Comparison of ENCODE assay signal across 27 mouse cellular contexts in genomic region chr6:52817203-52817874, GRCm38 (mm10).
A peak's percentile ranks its signal among the peaks of the same experiment; 100 is the strongest.
DNase-seq lines count a peak whose midpoint lies in the region; ATAC-seq lines count a peak whose summit lies in the region.
"Had no signal": no experiment of that assay in that cellular context is flagged by ENCODE, and none has a peak within 500 bp of the region (broad histone marks: within the 10 kb centered on the region; RNA-seq: fewer than 3 reads in every experiment).

No protein-coding gene starts in this region.

- H3K36me3 ChIP-seq in neural tube, embryonic 12.5 days: no peaks in the 10 kb centered on the region
- H3K36me3 ChIP-seq in neural tube, embryonic 15.5 days: no peaks in the 10 kb centered on the region
- H3K36me3 ChIP-seq: heart, embryonic 13.5 days; hindbrain, embryonic 15.5 days; intestine, embryonic 15.5 days; limb, embryonic 13.5 days; liver, embryonic 12.5 days; midbrain, embryonic 13.5 days had no signal

- no peak overlapping the region for H3K27ac ChIP-seq in neural tube, embryonic 12.5 days
- H3K27ac ChIP-seq in neural tube, embryonic 15.5 days (replicated peaks): no peak overlapping the region
- H3K27ac ChIP-seq: forebrain, embryonic 13.5 days; heart, embryonic 13.5 days; hindbrain, embryonic 15.5 days; intestine, embryonic 15.5 days; layer of hippocampus, adult 2 months; limb, embryonic 13.5 days; liver, embryonic 12.5 days; midbrain, embryonic 13.5 days; stomach, postnatal 0 days had no signal

- peak; percentile 87 for DNase-seq in heart, adult 11 months
- no peak for DNase-seq in heart, adult 8-10 months (ENCODE audit: low spot score)
- DNase-seq in thymus, postnatal 0 days (ENCODE audit: low spot score): peak; percentile 73
- DNase-seq in Muller cell, postnatal 12 days (ENCODE audit: inconsistent ontology term): no peak
- no peak for DNase-seq in testis, postnatal 10 days (ENCODE audit: low spot score)
- DNase-seq: adrenal gland, postnatal 10 days; cerebellum, adult 2 months; cerebellum, postnatal 25 days; heart, postnatal 4 days; kidney, adult 8-10 months; kidney, postnatal 25 days; layer of hippocampus, postnatal 36 days; lung, adult 2 months; lung, postnatal 14 days; right cerebral cortex, postnatal 14 days had no signal

- peak; percentile 44; the same call in 1 of the 2 replicates for ATAC-seq in neural tube, embryonic 12.5 days (ENCODE audit: low FRiP score, low read depth)
- no peak for ATAC-seq in neural tube, embryonic 15.5 days (ENCODE audit: low FRiP score)
- ATAC-seq: activated CD4-positive, CD25-positive, alpha-beta regulatory T cell, adult 4 months; forebrain, embryonic 13.5 days; intestine, embryonic 15.5 days; liver, embryonic 12.5 days; midbrain, embryonic 13.5 days had no signal

- H3K4me1 ChIP-seq in neural tube, embryonic 12.5 days: peaks cover 7% of the 10 kb centered on the region; the same call in 1 of the 2 replicates
- H3K4me1 ChIP-seq in neural tube, embryonic 15.5 days: peaks cover 5% of the 10 kb centered on the region
- H3K4me1 ChIP-seq: hindbrain, embryonic 15.5 days; intestine, embryonic 15.5 days; liver, embryonic 12.5 days had no signal

- no peak overlapping the region for H3K4me3 ChIP-seq in neural tube, embryonic 12.5 days
- H3K4me3 ChIP-seq in neural tube, embryonic 15.5 days (replicated peaks): no peak overlapping the region
- H3K4me3 ChIP-seq: forebrain, embryonic 13.5 days; heart, embryonic 13.5 days; hindbrain, embryonic 15.5 days; intestine, embryonic 15.5 days; layer of hippocampus, adult 2 months; limb, embryonic 13.5 days; liver, embryonic 12.5 days; midbrain, embryonic 13.5 days had no signal

- H3K4me2 ChIP-seq in neural tube, embryonic 12.5 days (replicated peaks): no peak overlapping the region
- H3K4me2 ChIP-seq in neural tube, embryonic 15.5 days: no peak overlapping the region
- H3K4me2 ChIP-seq: forebrain, embryonic 13.5 days; heart, embryonic 13.5 days; hindbrain, embryonic 15.5 days; intestine, embryonic 15.5 days; limb, embryonic 13.5 days; liver, embryonic 12.5 days; midbrain, embryonic 13.5 days had no signal

- 71% methylated on average over 10 of the region's 10 CpGs for WGBS in neural tube, embryonic 12.5 days
- 60% methylated on average over 10 of the region's 10 CpGs for WGBS in neural tube, embryonic 15.5 days

- H3K9me3 ChIP-seq in neural tube, embryonic 12.5 days: no peaks in the 10 kb centered on the region
- H3K9me3 ChIP-seq in neural tube, embryonic 15.5 days (replicated peaks): no peaks in the 10 kb centered on the region
- H3K9me3 ChIP-seq: forebrain, embryonic 13.5 days; heart, embryonic 13.5 days; hindbrain, embryonic 15.5 days; intestine, embryonic 15.5 days; limb, embryonic 13.5 days; liver, embryonic 12.5 days; midbrain, embryonic 13.5 days had no signal

- H3K27me3 ChIP-seq in neural tube, embryonic 12.5 days (replicated peaks): no peaks in the 10 kb centered on the region
- no peaks in the 10 kb centered on the region for H3K27me3 ChIP-seq in neural tube, embryonic 15.5 days (replicated peaks)
- H3K27me3 ChIP-seq: heart, embryonic 13.5 days; hindbrain, embryonic 15.5 days; intestine, embryonic 15.5 days; liver, embryonic 12.5 days; midbrain, embryonic 13.5 days had no signal

- no peak overlapping the region for H3K9ac ChIP-seq in neural tube, embryonic 12.5 days
- H3K9ac ChIP-seq in neural tube, embryonic 15.5 days (replicated peaks): no peak overlapping the region
- H3K9ac ChIP-seq: forebrain, embryonic 13.5 days; heart, embryonic 13.5 days; hindbrain, embryonic 15.5 days; intestine, embryonic 15.5 days; limb, embryonic 13.5 days; liver, embryonic 12.5 days; midbrain, embryonic 13.5 days had no signal

Comparison
In these comparisons a context has a peak if more than half of its experiments do, and no peak if none do; other contexts are left out.
1. DNase-seq: peak in heart, adult 11 months (single experiment) and thymus, postnatal 0 days (single experiment); none in heart, adult 8-10 months (single experiment), Muller cell, postnatal 12 days (single experiment) and testis, postnatal 10 days (single experiment).